8 mouse cellular contexts compared by ENCODE assay signal in genomic region chr15:51591406-51592068, GRCm38 (mm10).
A peak's percentile ranks its signal among the peaks of the same experiment; 100 is the strongest.
DNase-seq lines count a peak whose midpoint lies in the region; ATAC-seq and TF ChIP-seq lines count a peak whose summit lies in the region.

No protein-coding gene starts in this region.

- no peak for TF ChIP-seq POLR2A in heart, adult 2 months (IDR thresholded peaks at IDR 0.05; ENCODE audit: insufficient read depth, low read depth, low read length)

- H3K9me3 ChIP-seq in E14TG2a.4 (ENCODE audit: low read length): no peaks in the 10 kb centered on the region
- no peaks in the 10 kb centered on the region for H3K9me3 ChIP-seq in embryonic facial prominence, embryonic 15.5 days (replicated peaks)
- no peaks in the 10 kb centered on the region for H3K9me3 ChIP-seq in lung, embryonic 15.5 days
- no peaks in the 10 kb centered on the region for H3K9me3 ChIP-seq in kidney, embryonic 14.5 days (ENCODE audit: control insufficient read depth, low read length)

- no peaks in the 10 kb centered on the region for H3K79me2 ChIP-seq in heart, adult 2 months (replicated peaks; ENCODE audit: control insufficient read depth, insufficient read depth, low read length)

- peak overlapping the region; percentile 44 for H3K4me2 ChIP-seq in embryonic facial prominence, embryonic 15.5 days (replicated peaks)
- peak overlapping the region; percentile 49 for H3K4me2 ChIP-seq in lung, embryonic 15.5 days
- no peak overlapping the region for H3K4me2 ChIP-seq in kidney, embryonic 14.5 days (replicated peaks; ENCODE audit: low read depth, low read length)

- no peak for DNase-seq in heart, adult 2 months
- no peak for DNase-seq in heart, adult 9 months (ENCODE audit: low spot score in 2 of 2)
- no peak for DNase-seq in urinary bladder, postnatal 10 days (ENCODE audit: low spot score)
- no peak for DNase-seq in liver

- no peaks in the 10 kb centered on the region for H3K36me3 ChIP-seq in heart, adult 2 months (ENCODE audit: control insufficient read depth, insufficient read depth, low read length)
- no peaks in the 10 kb centered on the region for H3K36me3 ChIP-seq in E14TG2a.4 (ENCODE audit: insufficient read depth, low read length)
- H3K36me3 ChIP-seq in embryonic facial prominence, embryonic 15.5 days: no peaks in the 10 kb centered on the region
- H3K36me3 ChIP-seq in lung, embryonic 15.5 days: no peaks in the 10 kb centered on the region
- no peaks in the 10 kb centered on the region for H3K36me3 ChIP-seq in kidney, embryonic 14.5 days (ENCODE audit: control insufficient read depth, insufficient read depth, low read length)

- H3K27me3 ChIP-seq in heart, adult 2 months (ENCODE audit: control insufficient read depth, insufficient read depth, low read length): no peaks in the 10 kb centered on the region
- H3K27me3 ChIP-seq in E14TG2a.4 (ENCODE audit: insufficient read depth, low read length): peaks cover 3% of the 10 kb centered on the region; the same call in 1 of the 2 replicates
- no peaks in the 10 kb centered on the region for H3K27me3 ChIP-seq in embryonic facial prominence, embryonic 15.5 days
- no peaks in the 10 kb centered on the region for H3K27me3 ChIP-seq in lung, embryonic 15.5 days
- H3K27me3 ChIP-seq in kidney, embryonic 14.5 days (ENCODE audit: control insufficient read depth, insufficient read depth, low read length): no peaks in the 10 kb centered on the region

- no peak overlapping the region for H3K4me3 ChIP-seq in heart, adult 2 months
- H3K4me3 ChIP-seq in E14TG2a.4 (replicated peaks; ENCODE audit: low read length): peak overlapping the region; percentile 48
- H3K4me3 ChIP-seq in embryonic facial prominence, embryonic 15.5 days (replicated peaks): peak overlapping the region; percentile 21
- H3K4me3 ChIP-seq in lung, embryonic 15.5 days: peak overlapping the region; percentile 28
- no peak overlapping the region for H3K4me3 ChIP-seq in kidney, embryonic 14.5 days (ENCODE audit: low read length)

- WGBS in heart, adult 2 months: 35% methylated on average over 17 of the region's 17 CpGs
- WGBS in embryonic facial prominence, embryonic 15.5 days: 19% methylated on average over 17 of the region's 17 CpGs
- 18% methylated on average over 17 of the region's 17 CpGs for WGBS in lung, embryonic 15.5 days
- 63% methylated on average over 17 of the region's 17 CpGs for WGBS in kidney, embryonic 14.5 days

- no peak for ATAC-seq in embryonic facial prominence, embryonic 15.5 days (ENCODE audit: insufficient number of reproducible peaks, low FRiP score, low TSS enrichment, low read depth)
- peak; percentile 57; the same call in 1 of the 2 replicates for ATAC-seq in lung, embryonic 15.5 days (ENCODE audit: borderline replicate concordance, extremely low read depth, low FRiP score, low TSS enrichment)
- no peak for ATAC-seq in kidney, embryonic 14.5 days (ENCODE audit: low FRiP score, low TSS enrichment)

- no peak overlapping the region for H3K9ac ChIP-seq in heart, adult 2 months (ENCODE audit: low read depth, low read length)
- no peak overlapping the region for H3K9ac ChIP-seq in embryonic facial prominence, embryonic 15.5 days
- peak overlapping the region; percentile 9; the same call in 1 of the 2 replicates for H3K9ac ChIP-seq in lung, embryonic 15.5 days
- H3K9ac ChIP-seq in kidney, embryonic 14.5 days (ENCODE audit: low read depth, low read length): no peak overlapping the region

- TF ChIP-seq CTCF in heart, adult 2 months (IDR thresholded peaks at IDR 0.05): no peak
- TF ChIP-seq CTCF in E14TG2a.4 (conservative IDR thresholded peaks at IDR 0.05; ENCODE audit: low read length): no peak

- no peaks in the 10 kb centered on the region; the same call in 1 of the 2 replicates for H3K4me1 ChIP-seq in heart, adult 2 months (ENCODE audit: control insufficient read depth, insufficient read depth, low read length)
- H3K4me1 ChIP-seq in E14TG2a.4 (replicated peaks; ENCODE audit: low read depth, low read length): peaks cover 43% of the 10 kb centered on the region
- peaks cover 22% of the 10 kb centered on the region for H3K4me1 ChIP-seq in embryonic facial prominence, embryonic 15.5 days
- H3K4me1 ChIP-seq in lung, embryonic 15.5 days: peaks cover 11% of the 10 kb centered on the region; the same call in 1 of the 2 replicates
- no peaks in the 10 kb centered on the region for H3K4me1 ChIP-seq in kidney, embryonic 14.5 days (ENCODE audit: control insufficient read depth, insufficient read depth, low read length)

- intact Hi-C loops in heart, adult 2 months (cut with DNase I): loop anchor here (5.0 to 10.0 kb wide), 2 partner anchors 347 to 704 kb away; no protein-coding TSS in a partner anchor

- TF ChIP-seq EP300 in heart, adult 2 months (IDR thresholded peaks at IDR 0.05; ENCODE audit: insufficient read depth, low read depth, low read length): no peak

- peak overlapping the region; percentile 70 for H3K27ac ChIP-seq in heart, adult 2 months
- H3K27ac ChIP-seq in embryonic facial prominence, embryonic 15.5 days (replicated peaks): peak overlapping the region; percentile 74
- peak overlapping the region; percentile 80 for H3K27ac ChIP-seq in lung, embryonic 15.5 days
- H3K27ac ChIP-seq in kidney, embryonic 14.5 days (ENCODE audit: low read depth, low read length): no peak overlapping the region

Comparison
In these comparisons a context has a peak if more than half of its experiments do, and no peak if none do; other contexts are left out.
1. H3K4me3 ChIP-seq: peak in E14TG2a.4 (single experiment), embryonic facial prominence, embryonic 15.5 days (single experiment) and lung, embryonic 15.5 days (single experiment); none in heart, adult 2 months (single experiment) and kidney, embryonic 14.5 days (single experiment).